Mouse (Mus musculus): ENCODE measurements at regions not wholly inside any gene's neighbourhood (a gene's known extent, or its start where the extent isn't known, plus 50 kb on each side); places are given as distances from the start of the nearest gene placed in this dataset.

DNA sequence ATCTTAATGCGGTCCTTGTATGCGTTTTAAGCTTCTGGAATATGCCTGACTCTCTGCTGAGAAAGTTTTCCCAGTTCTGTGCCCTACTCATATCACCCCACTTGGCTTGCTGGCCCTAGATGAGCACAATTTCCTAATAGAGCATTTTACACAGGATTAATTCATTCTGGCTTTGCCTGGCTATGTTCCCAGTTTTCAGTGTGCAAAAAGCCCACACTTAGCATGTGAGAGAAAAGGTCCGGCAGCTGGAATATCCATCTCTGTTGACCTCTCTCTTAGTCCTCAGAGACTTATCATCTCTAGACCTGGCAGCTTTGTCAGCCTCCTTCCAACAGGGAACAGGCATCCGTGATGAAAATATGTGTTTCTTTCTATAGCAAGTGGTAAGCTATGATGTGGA lies 574.6 kb downstream of the Tmem182 start:
- TF ChIP-seq CTCF (IDR thresholded peaks at IDR 0.05; ENCODE audit: low read depth, low read length) (no peak), EP300 (IDR thresholded peaks at IDR 0.05; ENCODE audit: insufficient read depth, low read depth, low read length) (no peak)
